Mouse (Mus musculus) neutrophil, adult 5-6 weeks (primary cell): Measurements from ENCODE around the gene Icam2. TPM values are rescaled to one million over a fixed set of nuclear protein-coding genes. Genes with fewer than 3 reads are reported as not detected.
A peak's percentile ranks its signal among the peaks of the same experiment; 100 is the strongest.
"Not testable (repeated sequence)": the region's sequence is repeated elsewhere in the genome, so short reads cannot be mapped to it uniquely, and the experiment has no call there.

Experiments used
- ATAC-seq: fragments of 151-379, 151-347 bp; 2 replicates; pipeline ENCODE4 v1.8.0; 2017; ENCODE audit warnings: mild to moderate bottlenecking, moderate TSS enrichment; ENCODE audit not compliant: insufficient number of reproducible peaks, poor library complexity, low FRiP score, severe bottlenecking; ENCODE audit errors: extremely low read depth
- total RNA-seq: library from RNA; stranded (forward); fragments of 200-1000 nt; gene quantifications from 2 replicates; pipeline ENCODE4 v1.2.3, GENCODE M21; 2017

Gene Icam2
- total RNA-seq, 1 experiment from 2014 or later: 128 TPM

DNA sequence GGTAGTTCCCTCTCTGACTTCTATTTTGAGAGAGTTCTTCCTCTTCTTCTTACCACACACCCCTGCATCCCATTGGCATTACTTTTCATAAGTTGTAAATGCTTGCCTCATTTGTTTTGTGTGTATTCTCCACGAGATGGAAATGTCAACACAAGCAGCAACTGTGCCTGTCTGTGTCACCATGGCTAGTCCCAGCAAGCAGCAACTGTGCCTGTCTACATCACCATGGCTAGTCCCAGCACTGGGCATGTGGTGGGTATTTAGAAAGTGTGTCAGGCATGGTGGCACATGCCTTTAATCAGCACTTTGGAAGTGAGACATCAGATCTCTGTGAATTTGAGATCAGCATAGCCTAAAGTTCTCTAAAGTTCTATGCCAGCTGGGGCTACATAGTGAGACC, 33.7 kb downstream of the Icam2 start:
- no peak for ATAC-seq

DNA sequence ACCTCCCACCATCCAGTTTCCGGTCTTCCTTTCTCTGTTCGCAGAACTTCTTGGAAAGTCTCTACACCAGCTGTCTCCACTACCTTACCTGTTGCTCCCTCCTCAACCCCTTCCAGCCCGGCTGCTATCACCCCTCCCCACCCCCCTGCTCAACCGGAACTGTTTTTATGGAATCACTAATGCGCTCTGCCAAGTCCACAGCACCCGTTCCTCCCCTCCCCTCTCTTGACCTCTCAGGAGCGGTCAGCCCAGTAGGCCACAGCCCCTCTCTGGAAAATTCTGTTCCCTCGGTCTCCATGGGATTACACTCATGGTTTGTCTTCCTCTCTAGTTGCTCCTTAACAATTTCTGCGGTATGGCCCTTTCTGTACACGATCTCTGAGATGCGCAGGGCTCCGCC, 34.7 kb downstream of the Icam2 start, which contains the start of gene Scn4a:
Gene Scn4a (minus strand): TSS at position 101 of the 400 bp plus-strand sequence.
- no peak for ATAC-seq

DNA sequence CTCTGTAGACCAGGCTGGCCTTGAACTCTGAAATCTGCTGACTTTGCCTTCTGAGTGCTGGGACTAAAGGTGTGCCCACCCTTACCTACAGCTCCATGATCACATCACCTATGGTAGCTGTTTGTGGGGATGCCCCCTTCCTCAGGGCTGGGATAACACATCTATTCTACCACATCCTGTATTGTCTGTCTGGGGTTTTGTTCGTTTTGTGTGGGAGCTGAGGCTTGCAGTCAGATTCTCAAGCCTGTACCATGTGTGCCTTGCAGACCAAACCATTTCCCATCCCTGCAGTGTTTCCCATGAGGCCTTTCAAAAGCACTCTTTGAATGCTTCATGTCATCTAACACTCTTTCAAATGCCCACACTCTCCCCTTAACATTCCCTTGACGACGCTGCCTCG, 35.9 kb downstream of the Icam2 start:
- ATAC-seq: no peak

DNA sequence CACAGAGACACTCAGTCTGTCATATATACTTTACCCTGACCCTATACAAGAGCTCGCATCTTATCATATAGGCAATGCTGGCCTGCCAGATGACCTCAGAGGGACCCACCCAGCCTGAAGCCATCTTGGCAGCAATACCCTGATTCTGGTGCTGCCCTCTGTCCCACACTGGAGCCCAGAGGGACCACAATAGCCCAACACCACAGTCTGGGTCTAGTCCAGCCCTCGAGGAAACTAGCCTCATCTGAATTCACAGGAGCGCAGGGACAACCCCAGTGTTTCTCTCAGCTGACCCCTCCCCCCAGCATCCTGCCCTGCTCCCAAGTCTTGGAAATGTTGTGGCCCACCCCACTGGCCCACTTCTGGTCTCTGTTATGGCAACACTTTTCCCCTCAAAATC, 36.6 kb downstream of the Icam2 start:
- no peak for ATAC-seq

DNA sequence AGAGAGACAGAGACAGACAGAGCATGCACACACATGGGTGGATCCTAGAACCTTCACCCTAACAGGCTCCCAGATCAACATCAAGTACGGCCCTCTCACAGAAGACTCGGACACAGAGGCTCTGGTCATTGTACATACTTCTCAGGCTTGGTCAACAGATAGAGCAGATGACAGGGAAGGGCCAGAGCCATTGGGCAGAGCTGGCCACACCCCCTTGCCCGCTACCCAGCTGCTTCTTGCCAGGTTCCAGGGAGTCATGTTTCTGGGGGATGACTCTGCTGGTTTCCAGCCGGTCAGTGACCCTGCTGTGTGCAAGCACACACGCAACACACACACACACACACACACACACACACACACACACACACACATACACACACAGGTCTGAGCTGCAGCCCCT, 37.0 kb downstream of the Icam2 start:
- no peak for ATAC-seq

DNA sequence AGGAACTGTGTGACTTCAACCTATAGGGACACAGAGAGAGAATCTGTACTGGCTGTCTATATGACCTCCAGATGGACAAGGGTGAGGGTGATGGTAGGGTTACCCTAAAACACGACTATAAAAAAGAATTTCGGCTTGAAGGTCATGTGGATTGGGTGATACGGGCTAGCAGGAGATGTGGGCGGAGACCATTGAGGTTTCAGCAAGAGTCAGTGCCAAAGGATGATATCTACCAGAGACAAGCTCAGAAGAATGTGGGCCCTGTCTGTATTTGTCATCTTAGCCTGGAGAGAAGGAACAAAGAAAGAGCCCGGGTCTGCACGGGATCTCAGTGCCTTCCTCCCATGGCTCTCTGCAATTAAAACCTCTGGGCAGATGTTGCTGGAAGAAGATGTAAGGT, 38.1 kb downstream of the Icam2 start:
- ATAC-seq: no peak

DNA sequence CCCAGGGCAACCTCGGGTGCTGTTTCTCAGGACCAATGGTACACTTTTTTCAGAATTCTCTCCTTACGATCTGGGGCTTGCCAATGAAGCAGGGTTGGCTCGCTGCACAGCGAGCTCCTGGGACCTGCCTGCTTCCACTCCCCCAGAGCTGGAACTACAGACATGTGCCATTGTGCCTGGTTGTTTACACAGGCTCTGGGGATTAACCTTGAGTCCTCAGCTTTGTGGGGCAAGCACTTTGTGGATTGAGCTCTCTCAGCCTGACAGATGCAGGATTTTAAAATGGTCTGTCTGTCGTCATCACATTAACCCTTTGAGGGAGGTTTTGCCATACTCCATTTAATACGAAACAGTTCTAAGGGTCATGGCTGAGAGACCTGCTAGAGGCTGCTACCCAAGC, 43.0 kb downstream of the Icam2 start:
- ATAC-seq: no peak

DNA sequence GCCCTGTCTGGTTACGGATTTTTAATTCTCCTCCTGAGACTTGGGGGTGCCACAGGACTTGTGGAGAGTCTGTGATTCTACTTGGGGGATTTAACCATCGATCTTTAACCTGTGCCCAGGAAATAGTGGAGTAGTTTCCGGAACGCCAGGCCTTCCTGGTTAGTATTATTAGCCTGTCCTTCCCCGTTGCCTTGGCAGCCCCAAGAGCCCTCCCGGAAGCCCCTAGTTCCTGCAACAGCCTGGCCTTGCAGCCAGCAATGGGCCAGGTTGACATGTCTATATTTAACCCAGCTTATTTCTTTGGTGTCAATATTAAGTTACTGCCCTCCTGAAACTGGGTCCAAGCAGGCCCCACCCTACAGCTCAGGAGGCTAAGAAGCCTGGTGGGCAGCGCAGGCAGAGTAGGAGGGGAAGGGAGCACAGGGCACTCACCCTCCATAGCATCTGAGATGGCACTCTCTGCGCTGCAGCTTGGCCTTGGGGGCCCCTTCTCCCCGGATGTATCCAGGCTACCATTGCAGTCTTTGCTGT, 46.8 kb downstream of the Icam2 start:
- ATAC-seq: no peak

DNA sequence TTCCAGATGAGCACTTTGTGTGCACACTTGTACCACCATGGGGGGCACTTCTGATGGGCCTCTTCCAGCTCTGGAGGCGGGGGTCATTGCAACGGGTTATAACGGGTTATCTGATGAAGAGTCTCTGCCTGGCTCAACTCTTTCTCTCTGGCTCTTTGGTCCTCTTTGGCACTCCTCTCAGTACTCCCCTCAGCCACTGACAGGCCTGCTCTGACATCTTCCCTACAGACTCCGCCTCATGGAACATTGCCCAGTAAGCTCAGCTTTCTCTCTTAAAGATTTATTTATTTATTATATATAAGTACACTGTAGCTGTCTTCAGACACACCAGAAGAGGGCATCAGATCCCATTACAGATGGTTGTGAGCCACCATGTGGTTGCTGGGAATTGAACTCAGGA, 48.6 kb downstream of the Icam2 start:
- not testable (repeated sequence) for ATAC-seq

DNA sequence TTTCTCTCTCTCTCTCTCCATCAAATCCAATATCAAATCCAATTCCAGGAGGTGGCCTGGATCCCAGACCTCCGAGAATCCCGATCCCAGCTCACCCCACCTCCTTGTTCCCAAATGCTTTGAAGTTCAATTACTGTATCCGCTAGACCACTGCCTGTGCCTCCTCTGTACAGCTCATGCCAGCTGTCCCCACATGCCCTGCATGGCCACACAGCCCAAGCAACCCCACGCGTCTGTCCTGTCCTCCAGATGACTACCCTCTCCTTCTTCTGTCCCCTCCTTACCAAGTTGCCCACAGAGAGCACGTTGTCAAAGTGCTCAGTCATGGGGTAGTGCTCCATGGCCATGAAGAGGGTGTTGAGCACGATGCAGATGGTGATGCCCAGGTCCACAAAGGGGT, 49.0 kb downstream of the Icam2 start:
- no peak for ATAC-seq

DNA sequence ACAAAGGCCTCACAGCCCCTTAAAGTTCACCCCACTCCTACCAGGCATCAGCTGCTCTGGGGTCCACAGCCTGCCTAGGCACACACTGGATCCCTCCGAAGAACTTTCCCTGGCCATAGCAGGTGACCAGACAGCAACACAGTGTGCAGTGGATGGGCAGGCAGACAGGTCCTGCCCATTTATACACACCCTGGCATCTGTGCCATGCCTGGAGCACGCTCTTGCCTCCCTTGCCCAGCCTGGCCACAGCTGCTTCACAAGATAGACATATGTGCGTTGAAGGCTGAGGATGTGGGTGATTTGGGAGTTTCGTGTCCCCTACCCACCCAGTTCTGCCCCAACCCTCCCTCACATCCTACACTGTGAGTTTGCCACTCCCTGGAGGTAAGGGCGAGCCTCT, 49.8 kb downstream of the Icam2 start:
- no peak for ATAC-seq

DNA sequence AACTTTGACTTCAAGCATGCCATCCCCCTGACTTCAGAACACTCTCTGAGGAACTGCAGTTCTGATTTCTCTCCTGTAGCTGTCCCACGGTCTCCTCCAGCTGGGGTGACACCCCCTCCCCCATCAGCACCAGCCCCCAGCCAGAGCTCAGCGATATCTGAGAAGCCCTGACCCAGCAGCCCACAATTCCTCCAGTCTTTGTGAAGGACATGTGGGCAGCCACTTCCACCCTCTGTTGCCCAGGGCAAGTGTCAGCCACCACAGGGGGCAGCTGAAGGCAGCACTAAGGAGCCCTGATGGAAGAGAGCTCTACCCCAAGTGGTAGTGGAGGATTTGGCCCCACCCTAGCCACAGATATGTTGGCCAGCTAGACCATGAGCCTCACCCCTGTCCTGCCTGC, 53.8 kb downstream of the Icam2 start:
- no peak; the same call in 1 of the 2 replicates for ATAC-seq

DNA sequence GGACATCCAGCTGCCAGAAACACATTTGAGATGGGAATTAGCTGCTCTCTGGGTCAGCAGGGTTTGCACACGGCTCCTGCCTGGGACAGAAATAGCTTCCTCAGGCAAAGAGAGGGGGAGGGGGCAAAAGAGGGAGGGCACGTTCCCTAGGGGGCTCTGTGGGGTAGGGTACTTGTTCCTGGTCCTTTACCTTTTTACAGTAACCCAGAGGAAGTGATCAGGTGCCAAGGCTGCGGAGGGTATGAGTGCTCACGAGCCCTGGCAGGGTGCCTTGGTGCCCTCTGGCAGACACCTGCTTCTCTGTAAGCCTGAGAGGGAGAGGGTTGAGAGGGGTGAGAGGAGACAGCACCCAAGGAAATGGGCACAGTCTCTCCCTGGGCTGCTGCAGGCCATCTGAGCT, 55.4 kb downstream of the Icam2 start:
- no peak for ATAC-seq

DNA sequence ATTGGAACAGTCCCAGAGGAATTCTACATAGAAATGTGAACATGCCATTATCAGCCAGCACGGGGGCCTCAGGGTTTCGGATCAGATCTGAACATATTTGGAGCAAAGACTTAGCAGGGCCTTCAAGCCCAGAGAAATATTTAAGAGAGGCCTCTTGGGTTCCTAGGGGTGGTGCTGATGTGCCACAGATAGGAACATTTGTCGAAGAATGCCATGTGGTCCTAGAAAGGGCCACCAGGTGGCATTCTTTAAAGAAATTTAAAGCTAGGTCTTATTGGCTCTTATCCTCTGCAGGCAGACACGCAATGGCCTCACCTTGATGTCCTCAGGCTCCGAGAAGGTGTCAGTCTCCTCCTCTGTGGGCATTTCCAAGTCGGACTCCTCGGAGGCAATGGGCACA, 58.2 kb downstream of the Icam2 start:
- ATAC-seq: peak; percentile 40; the same call in 1 of the 2 replicates

DNA sequence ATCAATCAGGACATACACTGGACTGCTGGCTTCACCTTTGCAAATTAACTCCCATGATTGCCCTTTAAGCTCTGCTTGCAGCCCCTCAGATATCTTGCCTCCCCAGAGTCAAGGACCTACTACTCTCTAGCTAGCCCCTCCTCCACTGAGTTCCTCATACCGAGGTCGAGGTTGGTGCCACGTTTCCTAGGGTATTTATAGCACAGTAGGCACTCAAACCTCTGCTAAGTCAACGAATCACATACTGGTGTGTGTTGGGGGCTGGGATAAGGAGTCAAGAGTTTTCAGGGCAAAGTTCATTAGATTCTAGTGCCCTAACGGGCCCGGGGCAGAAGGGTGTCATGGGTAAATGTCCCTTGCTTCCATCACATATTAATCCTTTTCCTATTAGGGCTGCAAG, 58.7 kb downstream of the Icam2 start:
- ATAC-seq: no peak

DNA sequence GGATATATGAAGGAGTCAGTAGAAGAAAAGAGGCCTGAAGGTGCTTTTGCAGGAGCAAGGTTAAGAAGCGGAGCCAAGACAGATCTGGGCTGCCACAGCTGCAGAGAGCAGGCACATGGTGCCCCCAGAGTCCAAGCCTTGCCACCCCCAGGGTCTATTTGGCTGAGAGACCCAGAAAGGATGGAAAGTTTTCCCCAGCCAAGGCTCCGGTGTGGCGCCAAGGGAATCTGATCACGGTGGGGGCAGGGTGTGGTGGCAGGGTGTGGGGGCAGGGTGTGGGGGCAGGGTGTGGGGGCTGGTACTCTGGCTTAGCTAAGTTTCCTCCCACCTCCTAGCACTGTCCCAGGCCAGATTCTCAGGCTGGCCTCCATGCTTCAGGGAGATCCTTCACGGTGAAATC, 59.4 kb downstream of the Icam2 start:
- no peak for ATAC-seq

Other genes starting within 250 kb of the Icam2 start
- 2.4 and 4.1 TPM in 2 replicates for gene Gm10840, start 227.2 kb downstream of the Icam2 start, total RNA-seq
- 145 and 154 TPM in 2 replicates for gene Limd2, start 227.2 kb downstream of the Icam2 start, total RNA-seq
- 34.6 and 36.5 TPM in 2 replicates for gene Strada, start 185.9 kb downstream of the Icam2 start, total RNA-seq
- gene Ccdc47, start 171.7 kb downstream of the Icam2 start, total RNA-seq: 109 and 118 TPM in 2 replicates
- 106 and 126 TPM in 2 replicates for gene Ddx42, start 171.1 kb downstream of the Icam2 start, total RNA-seq
- gene Ftsj3, start 132.0 kb downstream of the Icam2 start, total RNA-seq: 60.0 and 63.8 TPM in 2 replicates
- gene Psmc5, start 131.9 kb downstream of the Icam2 start, total RNA-seq: 53.5 and 58.3 TPM in 2 replicates
- gene Smarcd2, start 115.1 kb downstream of the Icam2 start, total RNA-seq: 241 and 253 TPM in 2 replicates
- not detected in 2 replicates for gene Tcam1, start 111.4 kb downstream of the Icam2 start, total RNA-seq
- 0.70 and 2.7 TPM in 2 replicates for gene Gh, start 86.2 kb downstream of the Icam2 start, total RNA-seq
- gene Cd79b, start 73.3 kb downstream of the Icam2 start, total RNA-seq: 904 and 938 TPM in 2 replicates
- 5.9 and 8.0 TPM in 2 replicates for gene Scn4a, start 34.8 kb downstream of the Icam2 start, total RNA-seq
- gene Prr29, start 22.6 kb downstream of the Icam2 start, total RNA-seq: not detected in 2 replicates
- gene Ern1, start 99.8 kb upstream of the Icam2 start, total RNA-seq: 18.6 and 23.6 TPM in 2 replicates
- gene Tex2, start 225.3 kb upstream of the Icam2 start, total RNA-seq: 13.5 and 15.9 TPM in 2 replicates